Mouse (Mus musculus) layer of hippocampus, postnatal 36 days (tissue): Measurements from ENCODE around the gene Gm10447. TPM values are rescaled to one million over a fixed set of nuclear protein-coding genes. Genes with fewer than 3 reads are reported as not detected.

Experiments
- DNase-seq, 2 experiments: peaks; one replicate each; pipeline ENCODE4 v3.0.0; 2022
- total RNA-seq, 2 experiments: library from RNA; stranded (reverse); gene quantifications; 2 replicates each; pipeline ENCODE4 v1.2.3; 2021

Gene Gm10447
- total RNA-seq, 2 experiments from 2014 or later = 0.15 to 0.33 TPM

- no peak for DNase-seq
Measured at GRCm38 (mm10) chr11:53478383-53479170, 21.7 kb upstream of the Gm10447 start.

- DNase-seq = no peak
Measured at GRCm38 (mm10) chr11:53477833-53478232, 20.9 kb upstream of the Gm10447 start.

GRCm38 (mm10) chr11:53475620-53476019 is 18.7 kb upstream of the Gm10447 start:
- DNase-seq = no peak

- no peak for DNase-seq
Measured at GRCm38 (mm10) chr11:53472709-53473108, 15.8 kb upstream of the Gm10447 start.

GRCm38 (mm10) chr11:53469968-53470695 is 13.2 kb upstream of the Gm10447 start, which contains the start of gene Gm9837:
Gene Gm9837, minus strand, starts transcription at chr11:53470479.
- peak; percentile 89 to 92 for DNase-seq

GRCm38 (mm10) chr11:53469294-53469967 is 12.5 kb upstream of the Gm10447 start:
- DNase-seq = no peak

GRCm38 (mm10) chr11:53466231-53466971 is 9.5 kb upstream of the Gm10447 start:
- peak; percentile 81 to 82 for DNase-seq

GRCm38 (mm10) chr11:53463551-53464424 is 6.9 kb upstream of the Gm10447 start:
- DNase-seq = peak; percentile 35 to 56

GRCm38 (mm10) chr11:53461727-53462126 is 4.8 kb upstream of the Gm10447 start:
- DNase-seq = no peak

GRCm38 (mm10) chr11:53460192-53460591 is 3.3 kb upstream of the Gm10447 start:
- DNase-seq = no peak

- no peak for DNase-seq
Measured at GRCm38 (mm10) chr11:53458996-53459395, 2.1 kb upstream of the Gm10447 start.

GRCm38 (mm10) chr11:53457372-53457954 is 553 bp upstream of the Gm10447 start:
- no peak for DNase-seq

GRCm38 (mm10) chr11:53453031-53453430 is 3.9 kb downstream of the Gm10447 start:
- no peak for DNase-seq

- no peak for DNase-seq
Measured at GRCm38 (mm10) chr11:53452396-53452795, 4.5 kb downstream of the Gm10447 start.

GRCm38 (mm10) chr11:53451361-53451760 is 5.5 kb downstream of the Gm10447 start:
- DNase-seq = no peak

- DNase-seq = no peak
Measured at GRCm38 (mm10) chr11:53450070-53450705, 6.7 kb downstream of the Gm10447 start.

- no peak for DNase-seq
Measured at GRCm38 (mm10) chr11:53448529-53448928, 8.4 kb downstream of the Gm10447 start.

GRCm38 (mm10) chr11:53447996-53448395 is 8.9 kb downstream of the Gm10447 start:
- DNase-seq = no peak

- DNase-seq = no peak
Measured at GRCm38 (mm10) chr11:53446183-53446582, 10.7 kb downstream of the Gm10447 start.

GRCm38 (mm10) chr11:53445562-53445961 is 11.3 kb downstream of the Gm10447 start:
- DNase-seq = no peak
